Mouse (Mus musculus): ENCODE data around the gene Mc1r. TPM values are rescaled to one million over a fixed set of nuclear protein-coding genes. Genes with fewer than 3 reads are reported as not detected.

Gene Mc1r
- total and polyA plus RNA-seq, 3 experiments, result 0.04 TPM; not detected in 2

GRCm38 (mm10) chr8:123401936-123402335 is 5.0 kb upstream of the Mc1r start:
- no peak overlapping the region for H3K4me3 ChIP-seq (replicated peaks in 1 of 3; ENCODE audit: low read depth in 2 of 3, low read length in 2 of 3, poor library complexity in 1 of 3)
- no peak overlapping the region for H3K4me2 ChIP-seq (ENCODE audit: insufficient read depth, low read depth, poor library complexity, severe bottlenecking)
- peaks cover 57 to 71% of the 10 kb centered on the region in 2 experiments for H3K36me3 ChIP-seq (replicated peaks in 1 of 2; ENCODE audit: control insufficient read depth in 1 of 2, insufficient read depth in 1 of 2, low read length in 1 of 2)
- dilution Hi-C loops (cut with MboI; ENCODE audit: extremely low pct_ligation_motif_present, extremely low pct_unique_long_range_greater_than_20kb, low sequenced_read_pairs), result no loop called here
- DNase-seq (ENCODE audit: extremely low read depth), result no peak
- no peaks in the 10 kb centered on the region for H3K9me3 ChIP-seq (replicated peaks; ENCODE audit: low read length)
- H3K9ac ChIP-seq (ENCODE audit: insufficient read depth, low read depth), result no peak overlapping the region
- H3K27ac ChIP-seq (ENCODE audit: insufficient read depth, low read depth), result no peak overlapping the region
- TF ChIP-seq JUN (IDR thresholded peaks at IDR 0.05; ENCODE audit: insufficient read depth, low read depth, low read length), result no peak
- no peak for TF ChIP-seq CHD1 (IDR thresholded peaks at IDR 0.05; ENCODE audit: low read depth, low read length)
- TF ChIP-seq MYC (IDR thresholded peaks at IDR 0.05; ENCODE audit: low read depth, low read length), result no peak
- no peak for TF ChIP-seq USF2 (conservative IDR thresholded peaks at IDR 0.05; ENCODE audit: low read depth, low read length)
- TF ChIP-seq CHD2 (IDR thresholded peaks at IDR 0.05; ENCODE audit: low read length), result no peak
- no peak for TF ChIP-seq JUND (conservative IDR thresholded peaks at IDR 0.05; ENCODE audit: low read depth, low read length)
- TF ChIP-seq CTCF (conservative IDR thresholded peaks at IDR 0.05 in 1 of 2, IDR thresholded peaks at IDR 0.05 in 1 of 2; ENCODE audit: low read depth in 2 of 2, low read length in 2 of 2), result no peak
- no peak for TF ChIP-seq TBP (conservative IDR thresholded peaks at IDR 0.05; ENCODE audit: low read depth, low read length)
- TF ChIP-seq POLR2AphosphoS2 (IDR thresholded peaks at IDR 0.05; ENCODE audit: low read depth, low read length), result no peak
- no peak for TF ChIP-seq POLR2A (IDR thresholded peaks at IDR 0.05; ENCODE audit: low read depth, low read length)
- TF ChIP-seq TCF12 (IDR thresholded peaks at IDR 0.05; ENCODE audit: low read depth, low read length), result no peak
- TF ChIP-seq EP300 (IDR thresholded peaks at IDR 0.05; ENCODE audit: low read length), result no peak
- no peak for TF ChIP-seq SIN3A (IDR thresholded peaks at IDR 0.05; ENCODE audit: low read length)
- no peak for TF ChIP-seq ZNF384 (IDR thresholded peaks at IDR 0.05; ENCODE audit: low read depth, low read length)
- TF ChIP-seq UBTF (IDR thresholded peaks at IDR 0.05; ENCODE audit: low read depth, low read length), result no peak
- no peak for TF ChIP-seq MEF2A (IDR thresholded peaks at IDR 0.05; ENCODE audit: borderline replicate concordance, low read depth, low read length)
- TF ChIP-seq ELF1 (IDR thresholded peaks at IDR 0.05; ENCODE audit: low read depth, low read length), result no peak
- TF ChIP-seq NELFE (IDR thresholded peaks at IDR 0.05; ENCODE audit: low read depth, low read length), result no peak
- TF ChIP-seq ZC3H11A (IDR thresholded peaks at IDR 0.05; ENCODE audit: low read depth, low read length), result no peak
- TF ChIP-seq ZMIZ1 (IDR thresholded peaks at IDR 0.05; ENCODE audit: low read depth, low read length), result no peak
- peaks cover 0 to 8% of the 10 kb centered on the region in 2 experiments; a peak in 2 of 4 replicates for H3K4me1 ChIP-seq (ENCODE audit: control insufficient read depth in 1 of 2, insufficient read depth in 2 of 2)
- H3K79me2 ChIP-seq (replicated peaks; ENCODE audit: control insufficient read depth, extremely low read depth, insufficient read depth, poor library complexity, severe bottlenecking), result no peaks in the 10 kb centered on the region
- no peaks in the 10 kb centered on the region for H3K27me3 ChIP-seq (replicated peaks)
- in situ Hi-C loops (cut with MboI; ENCODE audit: low pct_ligation_motif_present, low pct_unique_long_range_greater_than_20kb, low sequenced_read_pairs), result no loop called here

GRCm38 (mm10) chr8:123402730-123403326 is 4.1 kb upstream of the Mc1r start:
- H3K27ac ChIP-seq (ENCODE audit: insufficient read depth, low read depth), result no peak overlapping the region
- H3K9me3 ChIP-seq (replicated peaks; ENCODE audit: low read length), result no peaks in the 10 kb centered on the region
- in situ Hi-C loops (cut with MboI; ENCODE audit: low pct_ligation_motif_present, low pct_unique_long_range_greater_than_20kb, low sequenced_read_pairs) (no loop called here), dilution Hi-C loops (cut with MboI; ENCODE audit: extremely low pct_ligation_motif_present, extremely low pct_unique_long_range_greater_than_20kb, low sequenced_read_pairs) (no loop called here)
- peak; percentile 31; the same call in 1 of the 2 replicates for TF ChIP-seq POLR2AphosphoS2 (IDR thresholded peaks at IDR 0.05; ENCODE audit: low read depth, low read length)
- TF ChIP-seq MAZ (IDR thresholded peaks at IDR 0.05; ENCODE audit: low read depth, low read length), result no peak
- peaks cover 49 to 64% of the 10 kb centered on the region in 2 experiments for H3K36me3 ChIP-seq (replicated peaks in 1 of 2; ENCODE audit: control insufficient read depth in 1 of 2, insufficient read depth in 1 of 2, low read length in 1 of 2)
- H3K4me2 ChIP-seq (ENCODE audit: insufficient read depth, low read depth, poor library complexity, severe bottlenecking), result no peak overlapping the region
- DNase-seq (ENCODE audit: extremely low read depth), result no peak
- H3K9ac ChIP-seq (ENCODE audit: insufficient read depth, low read depth), result no peak overlapping the region
- no peaks in the 10 kb centered on the region for H3K79me2 ChIP-seq (replicated peaks; ENCODE audit: control insufficient read depth, extremely low read depth, insufficient read depth, poor library complexity, severe bottlenecking)
- peaks cover 5% of the 10 kb centered on the region for H3K27me3 ChIP-seq (replicated peaks)
- H3K4me1 ChIP-seq (ENCODE audit: control insufficient read depth in 1 of 2, insufficient read depth in 2 of 2), result peaks cover 2 to 11% of the 10 kb centered on the region in 2 experiments
- no peak overlapping the region for H3K4me3 ChIP-seq (replicated peaks in 1 of 3; ENCODE audit: low read depth in 2 of 3, low read length in 2 of 3, poor library complexity in 1 of 3)
